Mouse (Mus musculus): Measurements from ENCODE around the gene Gm5105.

Gm5105 gene

GRCm38 (mm10) chr3:138067288-138067687 is at the start of gene Gm5105:
Gene Gm5105 (minus strand): TSS chr3:138067388.
- no peak for DNase-seq (ENCODE audit: low spot score)

- no peak for DNase-seq (ENCODE audit: low spot score)
Measured at GRCm38 (mm10) chr3:138116871-138117270, 49.7 kb upstream of the Gm5105 start.

- no peak for DNase-seq (ENCODE audit: low spot score)
Measured at GRCm38 (mm10) chr3:138114106-138114505, 46.9 kb upstream of the Gm5105 start.

- no peak for DNase-seq (ENCODE audit: low spot score)
Measured at GRCm38 (mm10) chr3:138110910-138111782, 44.0 kb upstream of the Gm5105 start.

- no peak for DNase-seq (ENCODE audit: low spot score)
Measured at GRCm38 (mm10) chr3:138106887-138107286, 39.7 kb upstream of the Gm5105 start.

- no peak for DNase-seq (ENCODE audit: low spot score)
Measured at GRCm38 (mm10) chr3:138105056-138105455, 37.9 kb upstream of the Gm5105 start.

GRCm38 (mm10) chr3:138103690-138104089 is 36.5 kb upstream of the Gm5105 start:
- no peak for DNase-seq (ENCODE audit: low spot score)

- DNase-seq (ENCODE audit: low spot score): no peak
Measured at GRCm38 (mm10) chr3:138101936-138102335, 34.7 kb upstream of the Gm5105 start.

GRCm38 (mm10) chr3:138097718-138098117 is 30.5 kb upstream of the Gm5105 start:
- no peak for DNase-seq (ENCODE audit: low spot score)

- no peak for DNase-seq (ENCODE audit: low spot score)
Measured at GRCm38 (mm10) chr3:138096263-138097028, 29.3 kb upstream of the Gm5105 start.

GRCm38 (mm10) chr3:138095718-138096117 is 28.5 kb upstream of the Gm5105 start:
- DNase-seq (ENCODE audit: low spot score): no peak

- no peak for DNase-seq (ENCODE audit: low spot score)
Measured at GRCm38 (mm10) chr3:138095301-138095700, 28.1 kb upstream of the Gm5105 start.

GRCm38 (mm10) chr3:138083896-138084295 is 16.7 kb upstream of the Gm5105 start:
- no peak for DNase-seq (ENCODE audit: low spot score)

GRCm38 (mm10) chr3:138083073-138083637 is 16.0 kb upstream of the Gm5105 start:
- no peak for DNase-seq (ENCODE audit: low spot score)

- DNase-seq (ENCODE audit: low spot score): no peak
Measured at GRCm38 (mm10) chr3:138078701-138079100, 11.5 kb upstream of the Gm5105 start.

- no peak for DNase-seq (ENCODE audit: low spot score)
Measured at GRCm38 (mm10) chr3:138077476-138078340, 10.5 kb upstream of the Gm5105 start.

- DNase-seq (ENCODE audit: low spot score): no peak
Measured at GRCm38 (mm10) chr3:138075209-138075608, 8.0 kb upstream of the Gm5105 start.

GRCm38 (mm10) chr3:138074214-138074613 is 7.0 kb upstream of the Gm5105 start:
- DNase-seq (ENCODE audit: low spot score): no peak

GRCm38 (mm10) chr3:138071476-138072073 is 4.4 kb upstream of the Gm5105 start:
- no peak for DNase-seq (ENCODE audit: low spot score)

GRCm38 (mm10) chr3:138071004-138071403 is 3.8 kb upstream of the Gm5105 start:
- DNase-seq (ENCODE audit: low spot score): no peak

GRCm38 (mm10) chr3:138069756-138070511 is 2.7 kb upstream of the Gm5105 start:
- DNase-seq (ENCODE audit: low spot score): no peak
